Mouse (Mus musculus): ENCODE measurements around the gene Lactb.

DNA sequence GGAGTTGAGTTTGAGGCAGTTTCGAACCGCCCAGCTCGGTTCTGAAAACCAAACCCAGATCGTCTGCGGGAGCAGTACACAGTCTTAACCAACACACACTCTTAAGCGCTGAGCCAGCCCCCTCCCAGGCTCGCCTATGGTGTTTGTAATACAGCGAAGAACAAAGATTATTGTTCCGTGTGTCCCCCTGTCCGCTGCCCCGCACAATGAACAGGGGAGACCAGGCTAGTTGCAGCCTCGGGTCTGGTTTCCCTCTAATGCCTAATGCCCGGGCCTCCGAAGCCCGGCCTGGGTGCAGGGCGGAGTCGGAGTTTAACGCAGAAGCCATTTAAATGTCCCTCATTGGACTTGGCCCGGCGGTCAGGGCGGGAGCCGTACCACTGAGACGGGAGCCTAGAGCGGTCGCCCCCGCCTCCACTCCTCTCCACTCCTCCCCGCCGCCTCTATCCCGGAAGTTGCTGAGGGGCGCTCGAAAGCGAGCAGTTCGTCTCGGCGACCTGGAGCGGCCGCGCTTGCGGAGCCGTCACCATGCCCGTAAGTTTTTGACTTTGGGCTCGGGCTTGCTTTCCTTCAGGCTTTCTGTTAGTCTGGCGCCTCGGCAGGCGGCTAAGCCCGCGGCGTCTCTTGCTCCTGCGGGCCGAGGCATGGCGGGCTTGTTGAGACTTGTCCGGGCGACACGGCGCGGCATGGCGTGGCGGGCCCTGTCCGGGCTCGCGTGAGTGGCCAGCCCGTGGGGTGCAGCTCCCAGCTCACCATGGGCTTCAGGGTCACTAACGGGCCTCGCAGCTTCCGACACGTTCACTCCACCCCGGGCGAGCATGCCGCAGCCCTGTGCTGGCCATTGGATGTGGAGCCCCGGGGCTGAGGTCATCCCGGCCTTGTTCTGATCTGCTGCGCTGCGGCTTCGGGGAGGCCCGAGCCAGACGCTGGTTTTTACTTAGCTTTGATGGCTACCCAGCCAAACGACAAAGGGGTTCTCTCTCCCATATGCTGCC lies 29.3 kb downstream of the Lactb start, which contains the start of gene Rps27l:
- TF ChIP-seq POLR2A (IDR thresholded peaks at IDR 0.05; ENCODE audit: extremely low read depth, insufficient read depth, low read length), result peak; percentile 62; the same call in 1 of the 2 replicates
- TF ChIP-seq CTCF (IDR thresholded peaks at IDR 0.05; ENCODE audit: extremely low read depth, insufficient read depth, low read length), result no peak

Measured in cortical plate, adult 2 months (tissue).